Mouse (Mus musculus) A20 (cell line): ENCODE data around the gene Epm2aip1.

Experiments used
- DNase-seq: peaks from one replicate; pipeline ENCODE4 v3.0.0-alpha.2; 2011; ENCODE audit warnings: low read depth, low spot score

Gene Epm2aip1

GRCm38 (mm10) chr9:111286468-111286867, 14.7 kb downstream of the Epm2aip1 start:
- DNase-seq: no peak

- DNase-seq: no peak
Measured at GRCm38 (mm10) chr9:111287956-111288355, 16.2 kb downstream of the Epm2aip1 start.

DNA sequence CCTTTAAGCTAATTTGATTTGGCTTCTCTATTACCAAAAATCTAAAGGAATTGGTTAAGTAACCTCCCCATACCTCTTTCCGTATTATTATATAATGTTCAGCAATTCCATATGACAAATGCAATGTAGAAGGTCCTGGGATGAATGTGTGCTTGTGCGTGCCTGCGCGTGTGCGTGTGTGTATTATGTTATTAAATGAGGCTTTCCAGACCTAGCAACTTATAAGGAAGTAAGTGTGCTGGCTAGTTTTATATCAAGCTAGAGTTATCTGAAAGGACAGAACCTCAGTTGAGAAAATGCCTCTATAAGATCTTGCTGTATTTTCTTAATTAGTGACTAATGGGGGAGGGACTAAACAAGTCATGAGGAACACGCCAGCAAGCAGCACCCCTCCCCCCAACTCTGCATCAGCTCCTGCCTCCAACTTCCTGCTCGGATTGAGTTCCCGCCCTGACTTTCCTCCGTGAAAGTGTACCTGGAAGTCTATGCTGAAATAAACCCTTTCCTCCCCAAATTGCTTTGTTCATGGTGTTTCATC, 17.6 kb downstream of the Epm2aip1 start:
- DNase-seq: no peak

DNA sequence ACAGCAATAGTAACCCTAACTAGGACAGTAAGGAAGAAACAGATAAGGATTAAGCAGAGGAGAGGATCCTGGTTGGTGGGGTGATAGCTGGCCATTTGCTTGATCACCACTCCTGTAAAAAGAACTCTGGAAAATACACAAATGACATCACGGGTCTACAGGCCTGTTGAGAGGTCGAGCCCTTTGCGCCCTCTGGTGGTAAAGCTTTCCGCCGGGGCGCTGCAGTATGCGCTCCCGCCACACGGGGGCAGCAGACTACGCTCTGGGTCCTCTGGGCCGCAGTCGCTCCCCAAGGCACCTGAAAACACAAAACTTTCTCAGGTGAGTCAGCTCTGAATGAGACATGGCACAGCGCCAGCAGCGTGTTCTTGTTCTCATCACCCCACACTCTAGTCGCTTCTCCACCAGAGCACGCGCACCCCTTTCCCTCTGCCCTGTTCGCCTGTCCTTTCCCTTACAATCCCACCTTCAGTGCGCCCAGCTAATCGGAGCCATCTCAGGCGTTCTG, 18.2 kb downstream of the Epm2aip1 start:
- DNase-seq: peak; percentile 86

- DNase-seq: no peak
Measured at GRCm38 (mm10) chr9:111290539-111291100, 18.9 kb downstream of the Epm2aip1 start.

DNA sequence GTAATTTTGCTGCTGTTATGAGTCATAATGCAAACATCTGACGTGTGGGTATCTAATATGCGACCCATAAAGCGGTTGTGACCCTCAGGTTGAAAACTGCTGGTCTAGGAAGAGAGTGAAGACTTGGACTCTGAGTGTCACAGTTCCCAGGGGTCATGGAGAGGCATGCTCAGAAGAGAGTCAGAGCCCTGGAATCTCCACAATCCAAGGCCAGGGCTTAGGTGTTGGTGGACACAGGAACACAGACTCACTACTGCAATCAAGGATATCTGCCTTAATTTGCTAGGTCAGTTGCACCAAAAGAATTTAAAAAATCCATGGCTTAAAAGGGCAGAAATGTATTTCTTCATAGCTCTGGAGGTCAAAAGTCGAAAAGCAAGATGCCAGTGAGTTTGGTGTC, 21.5 kb downstream of the Epm2aip1 start:
- no peak for DNase-seq

DNA sequence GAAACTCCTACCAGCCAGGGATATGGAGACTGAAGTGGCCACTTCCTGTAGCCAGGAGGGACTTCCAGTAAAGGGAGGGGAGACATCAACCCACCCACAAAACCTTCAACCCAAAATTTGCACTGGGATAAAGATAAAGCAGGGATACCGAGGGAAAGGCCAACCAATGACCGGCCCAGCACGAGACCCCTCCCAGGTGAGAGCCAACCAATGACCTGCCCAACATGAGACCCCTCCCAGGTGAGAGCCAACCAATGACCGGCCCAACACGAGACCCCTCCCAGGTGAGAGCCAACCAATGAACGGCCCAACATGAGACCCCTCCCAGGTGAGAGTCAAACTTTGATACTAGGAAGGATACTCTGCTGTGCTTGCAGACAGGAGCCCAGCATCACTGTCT, 23.2 kb downstream of the Epm2aip1 start:
- DNase-seq: no peak

- no peak for DNase-seq
Measured at GRCm38 (mm10) chr9:111295323-111295722, 23.6 kb downstream of the Epm2aip1 start.

DNA sequence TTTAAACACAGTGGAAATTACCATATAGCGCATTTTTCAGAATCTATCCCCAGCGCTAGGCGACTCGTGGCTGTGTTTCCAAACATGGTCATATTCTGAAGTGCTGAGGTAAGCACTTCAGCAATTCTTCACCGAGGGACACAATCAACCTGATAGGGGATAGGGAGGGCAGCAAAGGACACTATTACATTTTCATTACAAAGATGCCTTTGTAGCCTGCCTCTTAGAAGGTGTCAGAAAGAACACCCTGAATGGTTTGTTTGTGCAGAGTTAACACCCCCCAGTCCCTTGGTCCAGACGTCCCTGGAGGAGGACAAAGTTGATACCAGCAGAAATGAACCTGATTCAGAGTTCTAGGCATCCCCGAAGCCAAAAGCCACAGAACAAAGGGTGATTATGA, 24.7 kb downstream of the Epm2aip1 start:
- no peak for DNase-seq

- DNase-seq: no peak
Measured at GRCm38 (mm10) chr9:111298606-111299005, 26.9 kb downstream of the Epm2aip1 start.

- no peak for DNase-seq
Measured at GRCm38 (mm10) chr9:111302196-111302831, 30.6 kb downstream of the Epm2aip1 start.

DNA sequence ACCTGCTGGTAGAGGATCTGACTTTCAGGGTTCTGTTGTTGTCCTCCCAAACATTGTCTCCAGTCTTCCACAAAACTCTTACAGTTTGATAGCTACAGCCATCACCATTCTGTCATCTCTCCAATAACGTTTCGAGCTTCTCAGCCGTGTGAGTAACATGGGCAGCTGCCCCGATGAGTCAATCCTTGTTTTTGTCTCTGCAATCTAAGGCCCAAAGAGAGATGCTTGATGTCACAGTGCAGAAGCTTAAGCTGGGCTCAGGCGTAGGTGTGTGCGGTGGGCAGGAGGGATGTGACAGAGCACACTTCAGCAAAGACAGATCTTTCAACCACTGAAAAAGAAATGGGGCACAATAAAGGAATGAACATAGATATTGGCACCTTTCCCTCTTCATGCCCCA, 32.3 kb downstream of the Epm2aip1 start:
- no peak for DNase-seq

GRCm38 (mm10) chr9:111306142-111306541, 34.4 kb downstream of the Epm2aip1 start:
- no peak for DNase-seq

GRCm38 (mm10) chr9:111311031-111311842, 39.5 kb downstream of the Epm2aip1 start, which contains the start of gene Trank1:
Gene Trank1, plus strand, starts transcription at chr9:111311739.
- DNase-seq: no peak

DNA sequence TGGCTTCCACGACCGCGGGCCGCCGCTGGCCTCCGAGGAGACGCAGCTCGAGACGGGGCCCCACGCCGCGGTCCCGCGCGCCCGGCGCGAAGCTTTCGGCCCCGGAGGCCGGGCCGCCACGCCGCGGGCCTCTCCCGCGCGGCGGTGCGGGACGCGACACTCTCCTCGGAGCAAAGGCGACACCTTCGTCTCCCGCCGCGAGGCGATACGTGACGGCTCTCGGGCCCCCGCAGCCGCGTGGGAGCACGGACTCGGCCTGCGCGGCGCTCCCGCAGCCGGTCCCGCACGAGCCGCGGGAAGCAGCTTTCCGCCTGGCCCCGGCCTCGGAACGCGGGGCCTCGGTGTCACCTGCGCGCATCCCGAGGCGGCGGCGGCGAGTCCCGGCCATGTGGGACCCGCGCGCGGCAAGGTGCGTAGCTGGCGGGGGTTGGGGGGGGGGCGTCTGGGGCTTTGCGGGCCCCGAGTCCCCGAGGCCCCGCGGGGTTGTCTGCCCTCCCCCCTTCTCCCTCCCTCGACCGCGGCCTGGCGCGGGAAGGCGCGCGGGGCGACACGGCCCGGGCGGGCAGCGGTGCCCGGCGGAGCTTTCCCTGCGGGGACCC, 40.2 kb downstream of the Epm2aip1 start:
- DNase-seq: no peak

DNA sequence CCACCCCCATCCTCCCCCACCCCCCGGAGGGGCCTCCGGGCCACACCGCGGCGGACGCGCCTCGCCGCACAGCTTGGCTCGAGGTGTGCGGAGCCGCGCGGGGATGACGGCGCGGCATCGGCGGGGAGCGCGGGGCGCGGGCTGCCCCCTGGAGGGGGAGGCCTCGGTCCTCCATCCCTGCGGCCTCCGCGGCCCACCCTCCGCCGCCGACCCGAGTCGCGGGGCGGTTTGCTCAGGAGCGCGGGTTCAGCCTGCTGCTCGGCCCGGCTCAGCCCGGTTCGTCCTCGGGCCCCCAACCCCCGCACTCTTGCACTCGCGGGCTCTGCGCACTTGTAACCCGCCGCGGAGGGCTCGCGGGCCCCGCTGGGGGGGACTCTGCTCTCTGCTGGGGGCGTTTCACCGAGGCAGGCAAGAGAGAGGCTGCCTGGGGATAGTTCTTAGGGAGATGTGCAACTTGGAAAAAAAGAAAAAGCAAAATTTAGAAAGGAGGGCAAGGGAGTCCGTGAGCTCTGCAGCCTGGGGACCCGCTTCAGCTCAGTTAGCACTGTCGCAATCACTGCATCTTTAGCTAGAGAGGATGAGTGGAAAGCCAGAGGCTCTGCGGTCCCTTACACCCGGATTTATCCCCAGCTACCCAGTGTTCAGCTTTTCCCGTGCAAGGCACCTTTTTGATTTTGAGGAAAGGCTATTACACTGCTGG, 40.9 kb downstream of the Epm2aip1 start:
- DNase-seq: no peak

- DNase-seq: no peak
Measured at GRCm38 (mm10) chr9:111313299-111313698, 41.6 kb downstream of the Epm2aip1 start.

DNA sequence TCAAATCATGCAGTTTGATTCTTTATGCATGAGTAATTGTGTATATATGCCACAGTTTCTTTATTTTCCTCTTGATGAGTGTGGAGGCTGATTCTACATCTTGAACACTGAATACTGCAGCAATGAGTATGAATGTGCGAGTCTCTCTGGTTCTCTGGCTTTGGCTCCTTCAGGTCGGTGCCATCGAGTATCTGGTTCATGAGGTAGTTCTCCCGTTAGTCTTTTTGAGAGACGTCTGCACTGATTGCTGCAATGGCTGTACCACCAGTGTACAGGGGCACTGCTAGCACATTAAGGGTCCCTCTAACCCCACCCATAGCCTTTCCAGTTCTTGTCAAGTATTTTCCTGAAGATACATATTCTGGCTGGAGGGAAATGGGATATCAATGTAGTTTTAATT, 42.1 kb downstream of the Epm2aip1 start:
- no peak for DNase-seq

DNA sequence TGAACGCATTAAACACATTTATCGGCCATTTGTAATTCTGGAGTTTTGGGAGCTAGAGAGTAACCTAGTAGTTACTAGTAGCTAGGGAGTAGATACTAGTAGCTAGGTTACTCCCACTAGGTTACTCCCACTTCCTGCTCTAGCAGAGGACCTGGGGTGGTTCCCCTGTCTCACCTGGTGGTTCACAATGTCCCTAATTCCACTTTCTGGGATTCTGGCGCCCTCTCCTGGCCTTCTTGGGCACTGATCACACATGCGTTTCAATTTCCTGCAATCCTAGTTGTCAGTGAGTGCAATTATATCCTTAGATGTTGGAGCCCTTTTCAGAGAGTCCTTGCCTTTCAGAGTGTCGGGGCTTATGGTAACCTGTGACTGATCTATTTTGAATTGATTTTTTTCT, 42.5 kb downstream of the Epm2aip1 start:
- DNase-seq: peak; percentile 66

- no peak for DNase-seq
Measured at GRCm38 (mm10) chr9:111320912-111321311, 49.2 kb downstream of the Epm2aip1 start.

DNA sequence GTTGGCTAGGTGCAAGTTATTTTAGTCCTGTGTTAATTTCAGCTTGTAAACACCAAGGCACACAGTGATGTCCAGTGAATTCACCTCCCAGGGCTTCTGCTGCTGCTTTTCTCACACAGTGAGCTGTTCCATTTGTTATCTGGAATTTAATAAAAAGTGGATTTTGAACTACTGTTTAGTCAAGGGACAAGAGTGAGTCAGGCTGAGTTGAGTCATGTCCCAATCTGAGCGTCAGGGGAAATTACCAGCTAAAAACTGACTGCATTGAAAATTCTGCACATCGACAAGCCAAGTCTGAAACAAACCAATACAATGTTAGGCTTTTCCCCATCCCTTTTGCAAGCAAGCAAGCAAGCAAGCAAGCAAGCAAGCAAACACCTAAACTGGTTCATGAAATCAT, 53.2 kb downstream of the Epm2aip1 start:
- no peak for DNase-seq
